Mouse (Mus musculus) leukemia stem cell, adult 10-12 weeks (primary cell): ENCODE data around the gene Slc22a29. TPM values are rescaled to one million over a fixed set of nuclear protein-coding genes. Genes with fewer than 3 reads are reported as not detected.

Experiments
- polyA plus RNA-seq: library from polyadenylated mRNA; stranded (reverse); fragments of >175 nt; gene quantifications from 2 replicates; pipeline ENCODE4 v1.2.3, GENCODE M21; 2012; ENCODE audit warnings: low replicate concordance

The Slc22a29 gene
- not detected in 2 replicates for polyA plus RNA-seq

DNA sequence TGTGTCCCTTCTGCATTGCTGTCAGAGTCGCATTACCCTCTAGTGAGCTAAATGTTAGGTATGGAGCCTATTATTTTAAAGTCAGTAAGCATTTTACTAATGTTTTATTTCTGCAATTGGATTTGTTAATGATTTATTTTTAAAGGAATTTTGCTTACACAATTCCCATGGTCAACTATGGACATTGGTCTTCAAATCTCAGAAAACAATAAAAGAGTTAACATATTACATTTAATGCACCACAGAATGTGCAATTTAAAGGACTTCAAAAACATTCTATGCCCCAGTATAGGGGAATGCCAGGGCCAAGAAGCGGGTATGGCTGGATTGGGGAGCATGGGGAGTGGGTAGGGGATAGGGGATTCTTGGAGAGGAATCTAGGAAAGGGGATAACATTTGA is at the start of gene Slc22a29:
Gene Slc22a29 (minus strand): TSS at position 101 of the 400 bp plus-strand sequence.

GRCm38 (mm10) chr19:8131881-8132280 is 86.8 kb downstream of the Slc22a29 start, which contains the start of gene Slc22a28:
Slc22a28 (minus strand) TSS chr19:8131982.

Other genes with a start within 250 kb of the Slc22a29 start
- gene Slc22a28, start 86.9 kb downstream of the Slc22a29 start, polyA plus RNA-seq, result not detected in 2 replicates
- not detected in 2 replicates for gene Slc22a30, start 186.2 kb upstream of the Slc22a29 start, polyA plus RNA-seq